Mouse (Mus musculus): ENCODE results near the gene Pnmal2.

- TF ChIP-seq CTCF (IDR thresholded peaks at IDR 0.05; ENCODE audit: low read depth) (no peak), EP300 (IDR thresholded peaks at IDR 0.05; ENCODE audit: low read depth) (no peak)
Observed at GRCm38 (mm10) chr7:16978173-16978572, 33.7 kb downstream of the Pnmal2 start.
